Mouse (Mus musculus) neural tube, embryonic 10.5 days (tissue): ENCODE measurements at regions not wholly inside any gene's neighbourhood (a gene's known extent, or its start where the extent isn't known, plus 50 kb on each side); places are given as distances from the start of the nearest gene placed in this dataset.
"Not testable (repeated sequence)": the region's sequence is repeated elsewhere in the genome, so short reads cannot be mapped to it uniquely, and the experiment has no call there.

ENCODE experiments used
- DNase-seq: peaks from one replicate; pipeline ENCODE4 v3.0.0-alpha.2; 2017; ENCODE audit warnings: low spot score; ENCODE audit errors: extremely low spot score

GRCm38 (mm10) chr11:22420003-22420723, 78.1 kb upstream of the Ehbp1 start:
- no peak for DNase-seq

GRCm38 (mm10) chr11:22421762-22422161, 79.7 kb upstream of the Ehbp1 start:
- no peak for DNase-seq

GRCm38 (mm10) chr11:22437140-22437850, 74.6 kb upstream of the Tmem17 start:
- DNase-seq, result peak; percentile 39

- DNase-seq, result no peak
Measured at GRCm38 (mm10) chr11:22437851-22438215, 74.1 kb upstream of the Tmem17 start.

GRCm38 (mm10) chr11:22438441-22439066, 73.3 kb upstream of the Tmem17 start:
- DNase-seq, result no peak

- no peak for DNase-seq
Measured at GRCm38 (mm10) chr11:22440521-22440920, 71.4 kb upstream of the Tmem17 start.

- DNase-seq, result no peak
Measured at GRCm38 (mm10) chr11:22453161-22453560, 58.7 kb upstream of the Tmem17 start.

- no peak for DNase-seq
Measured at GRCm38 (mm10) chr11:22456286-22456685, 55.6 kb upstream of the Tmem17 start.

- DNase-seq, result no peak
Measured at GRCm38 (mm10) chr11:22457220-22457619, 54.7 kb upstream of the Tmem17 start.

- DNase-seq, result no peak
Measured at GRCm38 (mm10) chr11:22458951-22459703, 52.8 kb upstream of the Tmem17 start.

GRCm38 (mm10) chr11:22461019-22461735, 50.7 kb upstream of the Tmem17 start:
- DNase-seq, result not testable (repeated sequence)
